Mouse (Mus musculus) T-helper 17 cell (primary cell): Measurements from ENCODE around the gene Reln.

Experiments
- in situ Hi-C, 2 experiments: fragments of 300-600 bp; cut with MboI, MseI; formaldehyde crosslinking; loops; 1 replicate in 1 of 2; 2 replicates in 1 of 2; pipeline ENCODE4 v1.15.1; 2025; ENCODE audit warnings: high pct_unique_total_duplicates in 2 of 2

Gene Reln

DNA sequence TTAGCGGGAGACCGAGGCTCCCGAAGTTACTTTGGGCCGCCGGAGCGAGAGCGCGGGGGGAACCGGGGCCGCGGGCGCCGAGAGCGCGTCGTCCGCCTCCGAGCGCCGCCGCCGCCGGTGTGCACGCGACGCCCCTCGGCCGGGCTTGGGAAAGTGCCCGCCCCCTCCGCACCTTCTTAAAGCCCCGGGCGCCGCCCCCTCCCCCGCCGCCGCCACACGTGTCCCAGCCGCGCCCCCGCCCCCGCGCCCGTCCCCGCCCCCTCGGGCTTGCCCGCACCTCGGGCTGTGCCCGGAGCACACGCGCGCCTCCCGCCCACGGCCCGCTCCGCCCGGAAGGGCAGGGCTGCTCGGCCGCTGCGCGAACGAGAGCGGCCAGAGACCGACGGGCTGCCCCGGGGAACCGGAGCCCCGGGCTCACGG, at the start of gene Reln:
Reln (minus strand) TSS at position 147 of the 420 bp plus-strand sequence.
- in situ Hi-C loops, result loop anchor here in 1 of 2 experiments (10.0 kb wide), 1 partner anchor 60 kb away; no protein-coding TSS in a partner anchor

DNA sequence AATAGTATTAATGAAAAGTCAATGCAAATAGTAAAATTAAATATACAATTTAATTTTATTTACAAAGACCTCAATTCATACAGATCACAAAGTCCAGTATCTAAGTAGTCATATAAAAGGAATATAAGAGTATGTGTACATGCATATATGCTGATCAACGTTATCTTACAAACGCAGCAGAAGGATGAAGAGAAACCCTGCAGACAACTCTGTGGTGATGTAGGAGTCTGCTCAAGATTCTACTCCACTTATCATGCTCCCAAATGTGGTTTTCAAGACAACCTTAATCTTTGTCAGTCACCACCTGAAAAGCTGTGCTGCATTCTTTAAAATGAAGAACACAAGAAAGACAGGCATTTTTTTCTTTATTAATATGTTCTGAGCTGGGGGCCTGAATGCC, 44.0 kb upstream of the Reln start:
- in situ Hi-C loops, result no loop called here

DNA sequence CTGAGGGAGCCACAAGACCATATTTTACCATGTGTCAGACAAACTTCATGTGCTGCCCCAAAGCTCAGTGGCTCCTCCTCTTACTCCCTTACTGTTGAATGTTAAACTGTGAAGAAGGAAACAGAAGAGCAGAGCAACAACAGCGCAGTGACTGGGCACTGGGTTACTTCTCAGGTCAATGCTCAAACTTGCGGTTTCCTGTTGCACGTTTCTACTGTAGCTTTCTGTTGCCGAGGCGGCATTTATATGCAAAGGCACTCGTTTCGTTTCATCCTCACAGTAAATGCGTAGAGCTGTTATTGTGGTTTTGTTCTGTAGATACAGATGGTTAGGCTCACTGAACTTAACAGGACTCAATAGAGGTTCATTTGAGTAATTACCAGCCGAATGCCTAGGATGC, 16.0 kb upstream of the Reln start:
- in situ Hi-C loops, result no loop called here

DNA sequence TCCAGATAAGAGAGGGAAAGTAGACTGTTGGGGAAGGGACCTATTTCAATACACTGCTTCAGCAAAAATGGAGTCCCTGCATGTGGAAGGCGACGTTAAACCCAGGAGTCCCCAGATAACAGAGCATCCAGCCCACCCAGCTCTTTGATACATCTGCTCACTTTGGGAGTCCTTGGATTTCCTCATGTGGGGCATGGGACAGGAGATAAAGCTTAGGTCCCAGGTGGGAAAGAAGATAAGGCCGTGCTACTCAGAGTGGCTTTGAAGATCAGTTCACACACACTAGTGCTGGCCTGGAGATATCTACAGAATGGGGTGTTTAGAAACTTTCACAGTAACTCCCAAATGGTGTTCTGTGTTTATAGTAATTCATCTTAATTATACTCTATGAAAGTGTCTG, 3.9 kb upstream of the Reln start:
- in situ Hi-C loops, result loop anchor here in 1 of 2 experiments (10.0 kb wide), 1 partner anchor 64 kb away; no protein-coding TSS in a partner anchor

DNA sequence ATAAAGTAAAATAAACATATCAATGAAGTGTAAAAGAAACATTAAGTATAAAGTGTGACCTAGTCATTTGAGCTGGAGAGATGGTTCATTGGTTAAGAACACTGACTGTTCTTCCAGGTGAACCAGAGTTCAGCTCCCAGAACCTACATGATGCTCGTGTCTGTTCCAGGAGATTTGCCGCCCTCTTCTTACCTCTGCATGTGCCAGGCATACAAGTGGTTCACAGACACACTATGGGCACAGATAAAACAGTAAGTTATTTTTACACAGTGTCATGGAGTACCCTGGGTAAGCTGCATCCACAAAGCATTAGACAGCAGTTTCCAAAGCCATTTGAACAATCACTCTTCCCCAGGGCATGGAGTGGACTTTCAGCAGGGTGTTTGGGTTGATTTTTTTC, 3.2 kb upstream of the Reln start:
- in situ Hi-C loops, result loop anchor here in 1 of 2 experiments (10.0 kb wide), 1 partner anchor 63 kb away; no protein-coding TSS in a partner anchor

DNA sequence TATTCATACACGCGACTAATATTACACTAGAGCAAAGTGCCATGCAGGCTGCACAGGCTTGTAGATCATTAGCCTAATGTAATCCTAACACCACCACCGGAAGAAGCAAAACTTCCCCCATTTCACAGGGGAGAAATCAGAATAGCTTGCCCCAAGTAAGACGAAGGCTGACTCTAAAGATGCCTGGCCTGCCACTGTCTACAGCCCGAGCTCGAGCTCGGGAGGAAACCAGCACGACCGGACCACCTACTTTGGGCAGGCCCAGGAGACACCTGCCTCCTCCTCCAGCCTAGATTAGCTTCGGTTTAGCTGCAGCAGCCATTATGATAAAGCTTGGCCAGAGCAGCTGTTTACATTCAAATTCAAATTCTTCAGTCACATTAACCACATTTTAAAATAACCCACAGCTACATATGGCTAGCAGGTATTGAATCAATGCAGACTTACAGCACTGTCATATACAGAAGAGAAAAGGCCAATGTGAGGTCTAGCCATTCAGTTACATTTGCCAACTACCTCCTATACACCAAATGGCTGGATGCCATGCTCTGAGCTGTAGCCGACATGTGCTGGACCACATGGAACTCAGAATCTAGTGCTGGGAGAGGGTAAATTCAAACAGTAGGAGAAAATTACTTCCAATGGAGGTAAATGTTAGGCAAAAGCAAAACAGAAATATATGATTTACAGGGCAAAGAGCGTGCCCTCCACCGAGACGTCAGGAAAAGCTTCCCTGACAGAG, 1.6 kb upstream of the Reln start:
- in situ Hi-C loops, result loop anchor here in 1 of 2 experiments (10.0 kb wide), 1 partner anchor 61 kb away; no protein-coding TSS in a partner anchor

DNA sequence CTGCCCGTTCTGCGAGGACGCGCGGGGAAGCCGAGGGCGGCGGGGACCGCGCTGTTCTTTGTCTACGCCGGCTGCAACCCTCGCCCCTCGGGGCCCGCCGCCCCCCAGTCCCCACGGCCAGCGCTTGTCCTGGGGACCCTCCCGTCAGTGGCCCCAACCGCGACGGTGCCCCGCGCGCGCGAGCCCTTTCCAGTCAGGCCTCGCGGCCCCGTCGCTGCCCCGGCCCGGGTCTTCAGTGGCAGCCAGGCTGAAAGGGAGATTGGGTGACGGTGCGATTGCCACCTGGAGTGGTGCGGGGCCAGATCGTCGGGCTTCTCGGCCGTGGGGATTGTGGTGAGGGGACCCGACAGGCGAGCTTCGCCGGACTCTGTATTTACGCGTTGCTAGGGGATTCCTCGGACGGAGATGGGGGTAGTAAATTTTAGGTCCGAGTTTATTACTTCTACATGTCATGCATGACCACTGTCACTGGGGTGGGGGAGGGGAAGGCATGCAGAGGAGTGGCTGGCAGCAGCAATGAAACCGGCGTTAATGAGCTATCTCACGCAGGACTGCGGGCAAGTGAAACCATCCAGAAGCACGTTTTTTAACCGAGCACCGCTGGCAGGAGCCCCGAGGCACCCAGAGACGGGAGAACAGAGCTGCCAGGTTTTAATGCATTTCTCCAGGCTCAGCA, 612 bp upstream of the Reln start:
- in situ Hi-C loops, result loop anchor here in 1 of 2 experiments (10.0 kb wide), 1 partner anchor 60 kb away; no protein-coding TSS in a partner anchor

DNA sequence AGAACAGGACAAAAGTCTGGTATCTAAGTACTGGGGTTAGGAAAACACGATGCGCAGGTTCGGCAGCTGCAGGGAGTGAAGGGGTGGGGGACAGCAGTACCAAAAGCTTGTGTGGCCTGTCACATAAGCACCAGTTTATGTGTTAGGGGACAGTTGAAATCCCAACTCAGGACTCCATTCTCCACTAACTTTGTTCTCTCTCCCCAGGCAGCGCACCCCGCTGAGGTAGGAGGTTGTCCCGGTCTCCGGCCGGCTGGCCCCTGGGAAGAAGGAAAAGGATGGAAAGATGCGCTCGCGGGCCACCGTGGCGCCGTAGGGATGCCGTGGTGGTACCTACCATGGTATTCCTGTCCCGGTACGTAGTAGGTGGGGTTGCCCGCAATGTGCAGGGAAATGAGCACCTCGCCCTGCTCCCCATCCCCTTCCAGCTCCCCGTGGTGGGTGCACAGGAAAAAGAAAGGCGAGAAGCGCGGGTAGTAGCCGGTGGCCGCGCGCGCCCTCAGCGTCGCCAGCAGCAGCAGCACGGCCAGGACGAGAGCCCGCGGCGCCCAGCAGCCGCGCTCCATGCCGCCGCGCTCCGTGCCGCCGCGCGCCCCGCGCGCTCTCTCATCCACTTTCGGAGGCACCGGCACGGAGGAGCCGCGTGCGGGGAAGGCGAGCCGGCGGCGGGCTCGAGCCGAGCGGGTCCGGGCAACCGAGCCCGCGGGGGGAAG, 503 bp downstream of the Reln start:
- in situ Hi-C loops, result loop anchor here in 1 of 2 experiments (10.0 kb wide), 1 partner anchor 59 kb away; no protein-coding TSS in a partner anchor

DNA sequence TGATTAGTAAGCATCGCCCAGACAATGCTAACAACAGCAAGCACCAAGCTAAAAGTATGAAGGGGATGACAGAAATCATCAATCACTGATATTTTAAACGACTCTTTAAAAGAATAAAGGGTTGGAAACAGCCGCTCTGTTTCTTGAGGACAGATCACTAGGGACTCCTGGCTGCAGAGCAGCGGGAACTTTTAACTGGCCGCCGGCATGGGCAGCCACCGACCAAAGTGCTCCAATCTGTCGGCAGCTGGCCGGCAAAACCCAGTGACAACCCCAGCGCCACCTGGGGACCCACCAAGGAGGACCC, 1.0 kb downstream of the Reln start:
- in situ Hi-C loops, result loop anchor here in 1 of 2 experiments (10.0 kb wide), 1 partner anchor 59 kb away; no protein-coding TSS in a partner anchor

DNA sequence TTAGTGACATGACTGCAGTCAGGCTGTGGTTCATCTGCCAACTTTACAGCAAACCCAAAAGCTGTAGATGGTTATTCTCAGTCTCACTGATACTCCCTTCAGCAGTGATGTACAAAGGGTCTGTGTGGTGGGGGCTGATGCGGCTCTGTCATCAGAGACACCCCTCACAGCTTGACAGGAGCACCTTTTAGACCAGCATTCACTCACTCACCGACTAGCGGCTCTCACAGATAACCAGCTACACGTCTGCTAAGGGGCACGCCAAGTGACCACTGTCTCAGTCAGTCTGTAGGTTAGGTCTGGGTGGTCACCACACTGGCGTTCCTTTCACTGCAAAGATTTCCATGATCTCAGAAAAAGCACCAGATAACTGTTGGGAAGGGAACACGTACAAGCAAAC, 2.0 kb downstream of the Reln start:
- in situ Hi-C loops, result loop anchor here in 1 of 2 experiments (10.0 kb wide), 1 partner anchor 58 kb away; no protein-coding TSS in a partner anchor

DNA sequence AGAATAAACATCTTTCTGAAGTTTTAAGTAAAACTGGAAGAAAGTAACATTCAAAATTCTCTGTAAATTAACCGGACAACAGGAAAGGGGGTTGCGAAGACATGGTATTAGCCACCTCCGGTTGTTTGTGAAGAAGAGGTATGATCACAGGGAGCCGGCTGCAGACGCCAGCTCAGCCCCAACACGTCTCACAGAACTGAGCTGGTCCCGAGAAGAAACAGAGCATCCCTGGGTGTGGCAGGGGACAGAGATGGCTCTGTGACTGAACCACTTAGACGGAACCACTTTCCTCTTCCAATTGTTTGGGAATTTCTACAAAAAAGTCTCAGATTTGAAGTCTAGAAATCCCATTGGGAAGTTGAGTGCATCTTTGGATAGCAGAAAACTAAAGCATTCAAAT, 3.5 kb downstream of the Reln start:
- in situ Hi-C loops, result loop anchor here in 1 of 2 experiments (10.0 kb wide), 1 partner anchor 56 kb away; no protein-coding TSS in a partner anchor

DNA sequence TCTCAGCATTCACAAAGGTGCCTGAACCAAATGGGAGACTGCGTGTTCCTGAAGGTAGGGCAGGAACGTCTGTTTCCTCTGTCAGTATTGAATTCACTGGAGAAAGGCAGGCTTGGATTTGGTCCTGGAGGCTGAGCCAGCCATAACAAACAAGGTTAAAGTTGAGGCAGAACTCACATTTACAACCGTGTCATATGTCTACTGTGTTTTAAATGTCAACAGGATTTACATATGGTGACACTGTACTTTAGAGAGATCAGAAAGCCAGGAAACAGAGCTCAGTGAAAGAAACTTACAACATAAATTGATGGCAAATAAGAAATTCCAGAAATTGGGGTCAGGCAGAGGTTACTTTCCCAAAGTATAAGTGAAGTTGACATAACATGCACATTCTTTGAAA, 9.1 kb downstream of the Reln start:
- in situ Hi-C loops, result no loop called here

DNA sequence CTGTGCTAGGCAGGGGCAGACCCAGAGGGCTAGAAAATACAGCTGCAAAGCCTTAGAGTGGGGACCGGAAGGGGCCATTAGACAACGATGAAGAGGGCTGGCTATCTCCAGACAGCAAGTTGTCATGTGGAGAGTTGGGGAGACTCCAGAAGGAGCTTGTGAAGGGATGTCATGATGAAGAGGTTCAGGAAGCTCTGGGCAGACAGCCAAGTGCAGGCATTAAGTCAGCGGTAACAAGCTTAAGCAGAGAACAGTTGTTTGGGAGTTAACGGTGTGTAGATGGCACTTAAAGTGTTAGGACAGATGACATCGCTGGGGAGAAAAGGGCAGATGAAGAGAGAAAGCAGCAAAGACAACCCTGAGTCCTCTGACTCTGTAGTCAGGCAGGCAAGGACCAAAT, 13.7 kb downstream of the Reln start:
- in situ Hi-C loops, result no loop called here

DNA sequence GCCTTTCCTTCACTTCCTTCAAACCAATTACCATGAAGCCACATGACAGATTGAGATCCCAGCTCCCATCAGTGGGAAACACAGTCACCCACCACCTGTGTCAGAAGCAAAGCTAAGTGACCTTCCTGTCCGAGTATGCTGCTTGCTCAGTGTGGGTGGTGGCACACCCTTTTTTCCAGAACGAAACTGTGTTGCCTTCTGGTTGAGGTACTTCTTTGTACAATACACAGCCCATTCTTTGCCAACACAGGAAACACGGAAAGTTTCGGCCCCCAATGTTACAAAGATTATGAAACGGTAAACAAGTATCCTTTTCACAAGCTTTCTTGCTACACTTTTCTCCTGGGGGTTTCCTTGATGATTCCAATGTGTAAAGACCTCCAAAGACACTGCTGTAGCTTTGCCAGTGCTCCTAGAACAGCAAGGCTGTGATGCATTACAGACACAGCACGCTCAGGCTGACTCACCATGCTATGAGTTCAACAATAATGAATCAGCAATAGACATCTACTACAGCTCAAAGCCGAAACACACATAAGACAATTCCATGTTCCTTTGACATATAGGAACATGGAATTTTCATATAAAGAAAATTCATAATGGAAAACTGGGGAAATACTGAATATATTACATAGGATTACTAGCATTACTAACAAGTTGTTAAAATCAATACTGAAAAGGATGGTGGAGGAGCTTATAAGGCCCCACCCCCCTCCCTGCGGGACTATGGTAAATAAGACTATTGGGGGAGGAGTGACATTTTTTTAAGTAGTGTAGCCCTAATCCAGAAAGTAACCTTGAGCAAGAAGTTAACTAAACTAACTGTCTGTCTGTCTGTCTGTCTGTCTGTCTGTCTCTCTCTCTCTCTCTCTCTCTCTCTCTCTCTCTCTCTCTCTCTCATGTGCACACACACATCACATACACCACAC, 15.8 kb downstream of the Reln start:
- in situ Hi-C loops, result no loop called here

DNA sequence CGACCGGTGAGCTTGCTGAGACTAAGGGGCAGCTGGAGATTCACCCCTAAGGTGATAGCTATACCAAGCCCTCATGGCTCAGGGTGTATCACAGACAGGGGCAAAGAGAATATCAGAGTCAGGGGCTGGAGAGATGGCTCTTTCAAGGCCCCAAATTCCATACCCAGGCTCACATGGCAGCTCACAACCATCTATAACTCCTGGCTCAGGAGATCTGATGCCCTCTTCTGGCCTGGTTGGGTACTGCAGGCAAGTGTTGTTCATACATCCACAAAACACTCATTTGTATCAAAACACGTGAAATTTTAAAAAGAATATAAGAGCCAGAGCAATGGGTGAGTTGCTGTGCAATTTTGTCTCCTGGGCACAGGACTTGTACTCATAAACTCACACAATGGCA, 17.3 kb downstream of the Reln start:
- in situ Hi-C loops, result no loop called here

DNA sequence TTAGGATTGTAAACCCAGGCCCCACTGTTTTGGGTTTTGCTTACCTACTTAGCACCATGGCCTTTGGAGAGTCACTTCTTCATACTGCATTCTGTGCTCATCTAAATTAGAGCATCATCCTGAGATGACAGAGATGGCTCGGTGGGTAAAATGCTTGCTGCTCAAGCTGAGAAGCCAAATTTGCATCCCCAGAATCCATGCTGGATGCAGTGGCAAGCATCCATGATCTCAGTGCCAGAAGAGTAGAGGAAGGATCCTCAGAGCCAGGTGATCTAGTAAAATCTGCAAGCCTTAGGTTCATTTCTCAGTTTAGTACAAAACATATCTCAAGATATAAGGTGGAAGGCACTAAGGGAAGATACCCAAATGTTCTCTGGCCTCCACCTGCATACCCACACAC, 20.7 kb downstream of the Reln start:
- in situ Hi-C loops, result no loop called here

DNA sequence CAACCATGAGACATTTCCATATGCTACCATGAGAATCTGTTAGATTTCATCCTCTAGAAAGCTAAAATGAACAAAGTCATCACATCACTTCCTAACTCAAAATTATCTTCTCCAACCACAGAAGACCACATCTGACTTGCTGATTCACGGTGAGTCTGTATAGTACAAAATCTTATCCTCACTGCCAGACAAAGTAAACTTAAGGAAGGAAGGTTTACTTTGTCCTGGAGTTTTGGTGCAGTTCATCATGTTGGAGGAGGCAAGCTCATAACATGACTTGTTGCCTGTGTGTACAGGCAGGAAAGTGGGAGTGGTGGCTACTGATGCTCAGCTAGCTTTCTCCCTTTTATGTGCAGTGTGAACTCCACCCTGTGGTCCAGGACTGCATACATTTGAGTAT, 26.7 kb downstream of the Reln start:
- in situ Hi-C loops, result no loop called here

DNA sequence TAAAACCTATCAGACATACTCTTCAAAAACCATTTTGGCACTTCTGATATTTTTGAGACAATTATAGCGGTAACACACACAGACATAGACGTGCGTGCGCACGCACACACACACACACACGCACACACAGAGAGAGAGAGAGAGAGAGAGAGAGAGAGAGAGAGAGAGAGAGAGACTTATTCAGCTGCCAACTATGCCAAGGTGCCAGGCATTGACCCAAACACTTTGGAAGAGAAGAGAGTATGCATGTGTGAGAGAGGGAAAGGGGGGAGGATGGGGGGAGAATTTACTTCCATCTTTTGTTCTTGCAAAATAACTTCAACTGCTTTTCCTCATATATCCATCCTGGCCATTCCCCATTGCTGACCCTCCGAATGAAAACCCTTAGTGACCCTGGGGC, 28.0 kb downstream of the Reln start:
- in situ Hi-C loops, result no loop called here

DNA sequence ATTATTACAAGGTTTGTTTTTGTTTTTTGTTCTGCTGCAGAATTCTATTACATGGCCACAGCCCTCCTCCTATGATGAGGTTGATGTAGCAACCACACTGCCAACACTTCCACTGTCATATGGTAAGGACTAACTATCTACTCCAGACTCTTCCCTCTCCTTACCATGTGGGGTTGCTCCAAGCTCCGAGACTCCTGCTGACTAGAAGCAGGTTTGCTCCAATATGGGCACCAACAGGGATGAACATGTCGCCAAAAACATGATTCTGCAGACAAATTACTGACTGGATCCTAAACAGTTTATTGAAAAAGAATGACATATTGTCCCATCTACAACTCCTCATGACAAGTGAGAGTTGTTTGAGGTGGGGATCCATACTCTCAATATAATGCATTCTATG, 28.5 kb downstream of the Reln start:
- in situ Hi-C loops, result no loop called here

DNA sequence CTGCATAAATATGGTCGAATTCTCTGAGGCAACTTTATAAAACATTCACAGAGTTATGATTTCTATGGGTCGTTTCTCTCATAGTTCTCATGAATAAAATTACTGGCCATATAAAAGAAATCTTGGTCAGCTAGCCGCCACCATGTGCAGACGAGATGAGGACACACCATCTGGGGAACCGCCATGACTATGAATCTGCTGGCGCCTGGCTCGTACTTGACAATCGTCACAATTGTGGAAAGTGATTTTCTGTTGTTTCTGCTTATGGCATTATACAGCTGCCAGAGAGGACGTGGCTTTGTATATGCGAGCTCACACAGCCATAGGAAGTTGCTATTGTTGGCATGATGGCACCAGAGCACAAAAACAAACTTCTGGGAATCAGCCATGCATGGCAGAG, 31.5 kb downstream of the Reln start:
- in situ Hi-C loops, result no loop called here

DNA sequence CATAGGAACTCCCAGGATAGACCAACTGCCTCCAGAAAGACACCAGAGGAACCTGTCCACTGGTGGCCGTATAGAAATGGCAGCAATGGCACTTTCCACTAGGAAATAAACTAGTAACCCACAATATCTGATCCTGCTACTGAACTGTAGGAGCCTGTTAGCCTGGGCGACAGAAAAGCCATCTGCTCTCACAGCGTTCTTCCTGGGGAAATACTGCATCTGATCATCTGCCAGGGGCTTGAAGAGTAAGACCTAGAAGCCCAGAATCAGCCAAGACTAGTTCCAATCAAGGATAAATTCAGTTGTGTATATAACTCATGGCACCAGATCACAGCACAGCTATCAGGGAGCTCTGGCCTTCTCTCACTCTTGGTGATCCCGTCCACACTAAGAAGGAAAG, 33.5 kb downstream of the Reln start:
- in situ Hi-C loops, result no loop called here
